Mouse (Mus musculus) thymus, postnatal 4 days (tissue): ENCODE data around the gene Ccdc7a.
"Not testable (repeated sequence)": the region's sequence is repeated elsewhere in the genome, so short reads cannot be mapped to it uniquely, and the experiment has no call there.

Experiments
- DNase-seq: peaks from one replicate; pipeline ENCODE4 v3.0.0; 2021

Gene Ccdc7a

DNA sequence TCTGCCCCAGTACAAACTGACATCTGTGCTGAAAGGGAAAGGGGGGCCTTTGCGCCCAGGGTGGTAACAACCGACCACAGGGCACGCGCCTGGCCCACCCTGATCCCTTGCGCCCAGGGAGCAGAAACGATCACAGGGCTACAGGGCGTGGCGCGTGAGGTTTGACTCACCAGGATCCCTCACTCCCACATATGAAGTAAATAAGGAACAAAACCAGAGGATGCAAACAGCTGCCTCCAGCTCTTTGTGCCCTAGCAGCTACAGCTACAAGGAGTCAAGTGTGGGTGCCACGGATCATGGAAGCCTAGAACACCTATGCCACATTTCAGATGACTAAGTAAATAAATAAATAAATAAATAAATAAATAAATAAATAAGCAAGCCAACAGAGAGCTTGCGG is at the start of gene Ccdc7a:
TSS of gene Ccdc7a (minus strand) at position 101 of the 400 bp plus-strand sequence.
- DNase-seq, result not testable (repeated sequence)

DNA sequence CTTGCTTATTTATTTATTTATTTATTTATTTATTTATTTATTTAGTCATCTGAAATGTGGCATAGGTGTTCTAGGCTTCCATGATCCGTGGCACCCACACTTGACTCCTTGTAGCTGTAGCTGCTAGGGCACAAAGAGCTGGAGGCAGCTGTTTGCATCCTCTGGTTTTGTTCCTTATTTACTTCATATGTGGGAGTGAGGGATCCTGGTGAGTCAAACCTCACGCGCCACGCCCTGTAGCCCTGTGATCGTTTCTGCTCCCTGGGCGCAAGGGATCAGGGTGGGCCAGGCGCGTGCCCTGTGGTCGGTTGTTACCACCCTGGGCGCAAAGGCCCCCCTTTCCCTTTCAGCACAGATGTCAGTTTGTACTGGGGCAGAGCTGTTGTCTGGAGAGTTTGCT is 1.5 kb upstream of the Ccdc7a start, which contains the start of gene Ccdc7b:
TSS of gene Ccdc7b (plus strand) at position 301 of the 400 bp plus-strand sequence.
- not testable (repeated sequence) for DNase-seq

DNA sequence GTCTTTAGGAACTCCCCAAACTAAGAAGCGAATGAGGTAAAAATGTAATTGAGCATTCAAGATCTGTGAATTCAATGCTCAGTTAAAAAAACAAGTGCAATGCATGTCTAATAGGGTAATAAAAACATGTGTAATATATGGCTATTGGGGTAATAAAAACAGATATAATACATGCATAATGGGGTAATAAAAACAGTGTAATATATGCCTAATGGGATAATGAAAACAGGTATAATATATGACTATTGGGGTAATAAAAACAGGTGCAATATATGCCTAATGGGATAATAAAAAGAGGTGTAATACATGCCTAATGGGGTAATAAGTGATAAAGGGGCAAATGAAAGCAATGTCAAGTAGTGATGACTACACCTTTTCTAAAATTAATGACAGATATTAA is 73.9 kb downstream of the Ccdc7a start:
- DNase-seq, result no peak

DNA sequence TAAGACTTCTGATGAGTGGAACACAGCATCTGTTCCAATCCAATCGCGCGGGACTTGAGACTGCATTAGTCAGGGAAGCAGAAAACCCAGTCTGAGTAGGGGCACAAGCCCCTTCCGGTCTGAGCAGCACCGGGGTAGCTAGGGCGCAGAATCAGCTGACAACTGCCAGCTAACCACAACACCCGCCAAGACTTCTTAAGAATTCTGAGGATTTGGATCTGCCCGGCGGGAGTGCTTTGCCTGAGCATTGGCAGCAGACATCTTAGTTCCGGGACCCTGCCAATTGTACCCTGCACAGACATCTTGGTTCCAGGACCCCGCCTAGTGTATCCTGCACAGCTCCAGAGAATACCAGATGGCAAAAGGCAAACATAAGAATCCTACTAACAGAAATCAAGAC is 116.4 kb downstream of the Ccdc7a start:
- not testable (repeated sequence) for DNase-seq

DNA sequence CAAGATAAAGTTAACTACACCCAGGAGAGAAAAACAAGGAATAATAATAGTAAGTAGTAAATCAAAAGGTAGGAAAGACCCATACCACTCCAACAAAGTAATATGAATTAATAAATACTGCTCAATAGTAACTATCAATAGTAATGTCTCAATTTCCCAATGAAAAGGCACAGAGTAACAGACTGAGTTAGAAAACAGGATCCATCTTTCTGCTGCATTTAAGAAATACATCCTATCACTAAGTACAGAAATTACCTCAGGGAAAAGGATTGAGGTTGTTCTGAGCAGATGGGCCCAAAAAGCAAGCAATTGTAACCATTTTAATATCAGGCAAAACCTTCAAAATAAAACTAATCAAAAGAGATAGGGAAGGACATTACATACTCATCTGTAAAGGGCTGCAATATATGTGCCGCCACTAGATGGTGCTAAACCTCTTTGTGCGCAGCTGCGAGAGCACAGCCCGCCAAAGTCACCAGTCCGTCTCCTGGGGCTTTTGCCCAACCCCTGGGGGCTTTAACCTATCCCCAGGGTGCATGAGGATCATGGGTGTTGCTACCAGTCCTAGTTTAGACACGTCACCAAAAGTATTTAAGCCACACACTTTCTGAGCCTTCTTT is 124.2 kb downstream of the Ccdc7a start:
- DNase-seq, result peak; percentile 66

DNA sequence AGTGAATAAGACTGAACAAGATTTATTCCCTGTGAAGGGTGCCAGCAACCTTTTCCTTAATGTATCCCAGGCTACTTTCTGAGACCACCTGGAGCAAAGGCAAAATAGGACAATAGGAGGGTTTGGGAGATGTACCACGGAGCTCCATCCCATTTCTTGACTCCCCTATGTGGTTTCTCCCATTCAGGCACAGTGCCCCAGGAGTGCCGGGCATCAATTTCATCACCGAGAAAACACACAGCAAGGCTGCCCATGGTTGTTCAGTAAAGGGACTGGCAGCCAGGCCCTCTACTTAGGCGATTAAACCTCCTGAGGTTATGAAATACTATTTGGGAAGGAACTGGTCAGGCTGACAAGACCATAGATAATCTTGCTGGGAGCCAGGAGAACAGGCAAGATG is 131.9 kb downstream of the Ccdc7a start:
- DNase-seq, result no peak

DNA sequence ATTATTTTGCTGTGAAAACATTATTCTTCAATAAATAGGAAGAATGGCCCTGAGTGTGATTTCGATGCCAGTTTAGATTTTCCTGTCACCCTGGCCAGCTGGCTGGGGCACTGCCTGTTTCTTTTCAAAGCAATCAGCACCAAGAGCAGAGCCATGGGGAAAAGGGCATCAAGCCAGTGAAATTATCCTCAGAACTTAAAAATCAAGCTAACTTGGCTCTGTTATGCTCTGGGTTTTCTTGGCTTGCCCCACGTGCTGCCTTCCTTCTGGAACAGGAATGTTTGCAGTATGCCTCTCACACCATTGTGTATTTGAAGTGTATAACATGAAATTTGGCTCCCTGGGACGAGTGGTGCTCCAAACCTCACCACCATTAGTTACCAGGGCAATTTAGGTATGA is 182.6 kb downstream of the Ccdc7a start:
- DNase-seq, result no peak

DNA sequence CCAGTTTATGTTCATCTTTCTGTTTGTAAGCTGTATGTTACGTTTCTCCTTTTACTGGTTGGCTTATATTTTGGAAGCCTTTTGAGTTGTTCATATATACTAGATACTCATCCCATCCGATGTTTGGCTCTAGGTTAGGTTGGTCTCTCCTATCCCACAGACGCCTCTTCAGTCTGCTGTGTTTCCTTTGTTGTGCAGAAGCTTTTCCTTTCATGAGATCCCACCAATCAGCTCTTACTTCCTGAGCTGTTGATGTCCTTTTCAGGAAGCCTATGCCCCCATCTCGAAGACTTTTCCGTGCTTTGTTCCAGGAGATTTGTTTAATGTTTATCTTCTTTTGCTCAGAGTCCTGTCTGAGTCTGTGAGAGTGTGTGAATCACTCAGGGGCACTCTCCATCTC is 221.6 kb downstream of the Ccdc7a start:
- no peak for DNase-seq

DNA sequence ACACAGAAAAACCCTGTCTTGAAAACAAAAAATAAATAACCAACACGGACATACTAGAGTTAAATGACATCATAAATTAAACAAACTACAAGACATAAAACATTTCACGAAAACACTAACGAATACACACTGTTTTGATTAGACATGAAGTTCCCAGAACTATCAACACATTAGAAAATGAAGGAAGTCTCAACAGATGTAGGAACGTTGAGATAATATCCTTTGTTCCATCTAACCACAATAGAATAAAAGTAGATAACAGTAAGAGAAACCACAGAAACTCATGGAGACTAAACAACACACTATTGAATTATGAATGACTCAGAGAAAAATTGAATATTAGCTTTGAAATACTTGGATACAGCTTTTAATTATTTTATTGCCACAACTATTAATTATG is 252.8 kb downstream of the Ccdc7a start:
- no peak for DNase-seq

DNA sequence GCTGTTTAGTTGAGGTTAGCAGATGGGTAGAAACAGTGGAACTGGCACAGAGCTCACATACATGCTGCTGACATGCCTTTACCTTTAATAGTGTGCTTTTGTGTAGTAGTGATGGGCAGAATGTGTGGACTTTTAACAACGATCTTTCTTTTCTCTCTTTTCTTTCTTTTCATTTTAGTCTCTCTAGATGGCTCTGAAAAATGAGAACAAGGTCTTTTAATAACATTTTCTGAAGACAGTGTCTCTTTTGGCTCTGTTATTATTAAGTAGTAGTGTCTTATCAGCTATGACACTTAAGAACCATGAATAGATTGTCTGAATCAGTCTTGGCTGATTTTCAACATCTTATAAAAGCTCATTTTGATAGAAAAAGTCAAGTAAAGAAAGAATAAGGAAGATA is 266.7 kb downstream of the Ccdc7a start, which contains the start of gene Gm3952:
TSS of gene Gm3952 (minus strand) at position 101 of the 400 bp plus-strand sequence.
- DNase-seq, result no peak

DNA sequence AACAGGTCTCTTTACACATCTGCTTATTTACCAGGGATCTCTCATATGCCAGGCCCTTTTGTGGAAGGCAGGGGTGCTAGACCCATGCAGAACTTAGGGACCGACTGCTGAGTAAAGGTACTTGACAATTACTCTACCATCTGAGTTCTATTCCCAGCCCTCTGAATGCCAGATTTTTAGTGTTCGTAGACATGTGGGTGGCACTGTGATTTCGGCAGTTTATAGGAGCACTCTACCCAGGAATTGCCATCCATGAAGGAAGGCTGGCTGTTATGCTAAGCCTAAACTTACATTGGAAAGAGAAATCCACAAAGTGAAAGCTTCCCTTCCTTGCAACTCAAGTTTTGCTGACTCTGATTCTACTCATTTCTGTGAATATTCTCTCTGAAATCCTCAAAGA is 329.6 kb downstream of the Ccdc7a start:
- DNase-seq, result no peak

DNA sequence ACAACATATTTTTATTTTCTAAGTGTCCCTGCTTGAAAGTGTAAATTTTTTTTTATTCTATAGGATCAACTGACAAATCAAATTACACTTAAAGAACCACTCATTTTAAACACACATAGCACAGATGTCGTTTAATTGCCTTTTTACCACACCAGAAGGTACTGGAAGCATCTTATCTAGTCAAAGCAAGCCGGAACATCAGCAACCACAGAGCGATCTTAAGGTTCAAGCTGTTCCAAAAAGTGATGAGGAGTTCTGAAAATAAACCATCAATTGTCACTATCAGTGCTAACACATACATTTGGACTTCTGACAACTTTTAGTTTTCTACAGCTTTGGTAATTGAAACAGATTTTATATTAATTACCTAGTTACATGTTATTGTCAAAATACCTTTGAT is 331.2 kb downstream of the Ccdc7a start:
- no peak for DNase-seq

DNA sequence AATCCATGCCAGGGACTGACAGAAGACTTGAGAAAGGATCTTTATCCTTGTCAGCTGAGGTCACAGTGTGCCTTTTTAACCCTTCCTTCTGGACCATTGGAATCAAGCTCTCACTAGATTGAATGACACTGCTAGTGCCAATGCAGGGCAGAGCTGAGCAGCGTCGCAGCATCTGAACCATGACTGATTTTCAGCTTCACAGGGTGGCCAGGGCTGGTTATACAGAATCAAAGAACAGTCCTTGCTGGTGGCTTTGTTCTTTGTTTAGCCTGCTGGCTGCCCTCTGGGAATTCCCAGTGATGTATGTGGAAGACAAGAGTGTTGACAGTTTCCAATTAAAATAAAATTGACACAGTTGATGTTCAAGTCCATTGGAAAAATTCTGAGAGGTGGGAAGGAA is 333.1 kb downstream of the Ccdc7a start:
- DNase-seq, result no peak

DNA sequence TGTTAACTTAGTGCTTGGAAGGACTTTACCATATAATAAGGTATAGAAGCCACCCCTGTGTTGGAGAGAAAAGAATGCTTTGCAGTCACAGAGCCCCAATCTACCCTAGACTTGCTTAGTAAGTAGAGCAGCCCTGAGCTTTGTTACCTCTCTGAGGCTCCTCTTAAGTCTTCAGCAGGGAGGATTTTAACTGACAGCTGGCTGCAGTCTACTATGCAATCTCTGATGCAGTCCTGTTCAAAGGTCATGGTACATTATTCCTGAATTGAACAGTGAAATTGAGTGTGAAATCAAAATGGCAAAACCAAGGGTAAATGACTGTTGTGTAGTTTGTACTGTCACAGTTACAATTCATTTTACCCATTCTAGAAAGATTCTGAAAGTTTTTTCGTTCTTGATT is 338.1 kb downstream of the Ccdc7a start:
- DNase-seq, result no peak

DNA sequence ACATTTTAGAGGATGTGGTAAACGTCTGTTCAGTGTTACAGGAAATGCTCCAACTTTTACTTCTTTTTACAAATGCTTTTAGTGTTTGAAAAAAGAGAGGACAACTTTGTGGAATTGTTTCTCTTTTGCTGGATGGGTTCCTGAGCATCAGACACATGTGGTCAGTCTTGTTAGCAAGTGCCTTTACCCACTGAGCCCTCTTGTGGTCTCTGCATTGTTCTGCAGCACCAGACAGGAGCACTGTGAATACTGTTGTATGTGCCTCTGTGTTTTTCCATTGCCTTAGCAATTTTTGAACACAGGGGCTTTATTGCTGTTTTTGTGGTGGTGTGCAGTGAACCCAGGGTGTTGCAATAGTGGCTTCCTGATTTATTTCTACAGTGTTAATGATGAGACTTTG is 340.5 kb downstream of the Ccdc7a start:
- no peak for DNase-seq

DNA sequence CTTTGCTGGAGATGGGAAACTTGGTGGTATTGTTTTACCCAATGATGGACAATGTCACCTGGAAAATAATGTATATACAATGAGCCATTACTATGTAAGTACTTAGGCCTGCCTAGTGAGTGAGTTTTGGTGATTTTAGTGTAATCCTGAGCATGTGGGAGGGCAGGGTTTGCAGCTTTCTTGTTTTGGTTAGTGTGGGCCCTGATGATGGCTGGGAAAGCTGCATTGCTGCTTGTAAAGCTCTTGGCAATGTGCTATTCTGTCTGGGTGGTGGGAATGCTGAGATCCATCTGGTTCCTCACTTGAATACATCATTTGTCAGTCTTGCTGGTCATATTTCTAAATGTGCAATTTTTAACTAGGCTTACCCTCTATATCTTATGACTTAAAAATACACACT is 349.1 kb downstream of the Ccdc7a start:
- no peak for DNase-seq

DNA sequence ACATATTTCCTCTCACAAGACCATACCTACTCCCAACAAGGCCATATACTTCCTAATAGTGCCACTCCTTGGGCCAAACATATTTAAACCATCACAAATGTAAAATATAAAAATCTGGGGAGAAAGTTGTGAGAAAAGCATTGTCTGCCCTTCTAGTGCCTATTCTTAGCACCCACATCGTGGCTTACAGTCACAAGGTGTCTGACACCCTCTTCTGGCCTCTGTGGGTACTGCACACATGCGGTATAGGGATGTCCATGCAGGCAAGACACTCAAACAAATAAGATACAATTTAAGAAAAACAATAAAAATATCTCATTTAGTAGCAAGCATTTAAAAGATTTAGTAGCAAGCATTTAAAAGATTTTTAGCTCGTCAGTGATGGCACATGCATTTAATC is 356.1 kb downstream of the Ccdc7a start:
- peak; percentile 93 for DNase-seq

DNA sequence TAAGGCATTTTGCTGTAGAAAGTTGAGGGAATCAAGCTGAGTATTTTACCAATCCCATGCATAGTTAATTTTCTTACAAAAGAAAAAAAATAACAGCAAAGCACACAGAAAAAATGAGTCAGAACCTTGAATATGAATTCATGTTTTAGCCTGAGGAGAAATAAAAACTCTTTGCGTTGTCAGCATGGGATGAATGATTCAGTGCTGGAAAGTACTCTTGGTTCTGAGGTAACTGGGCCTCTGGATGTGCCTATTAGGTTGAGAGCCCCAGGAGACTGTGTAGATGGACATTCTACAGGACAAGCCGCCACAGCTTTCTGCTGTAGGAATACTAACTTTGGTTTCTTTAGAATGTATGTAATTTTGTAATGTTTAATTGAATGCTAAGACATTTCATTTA is 360.5 kb downstream of the Ccdc7a start:
- no peak for DNase-seq

DNA sequence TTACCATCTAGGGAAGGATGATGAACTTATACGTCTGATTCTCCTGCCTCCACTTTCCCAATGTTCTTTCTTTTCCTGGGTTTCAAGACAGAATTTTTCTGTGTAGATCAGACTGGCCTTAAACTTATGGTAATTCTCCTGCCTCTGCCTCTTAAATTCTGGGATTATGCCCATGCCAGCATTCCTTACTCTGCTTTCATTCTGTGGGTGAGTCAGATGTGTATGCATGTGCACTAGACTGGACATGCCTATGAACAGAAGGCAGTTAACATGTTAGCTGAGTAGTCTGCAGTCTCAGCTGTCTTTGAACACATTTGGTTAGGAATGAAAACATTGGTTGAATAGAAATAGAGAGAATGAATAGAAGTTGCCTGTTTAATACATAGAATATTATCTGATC is 360.9 kb downstream of the Ccdc7a start:
- DNase-seq, result no peak

DNA sequence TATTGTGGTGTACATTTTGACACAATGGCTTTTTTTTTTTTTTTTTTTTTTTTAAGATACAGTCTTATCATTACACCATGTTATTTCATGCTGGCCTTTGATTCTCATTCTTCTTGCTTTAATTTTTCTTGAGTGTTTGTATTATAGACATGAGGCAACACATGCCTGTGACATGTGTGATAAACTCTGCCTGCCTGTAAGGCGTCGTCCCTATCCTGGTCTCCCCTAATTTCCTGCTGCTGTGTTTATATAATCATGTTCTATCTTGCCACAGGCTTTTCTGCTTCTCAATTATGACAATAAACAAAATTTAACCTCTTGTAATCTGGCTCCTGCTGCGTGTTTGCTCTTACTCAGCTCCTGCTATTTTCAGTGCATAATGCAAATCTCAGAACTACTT is 367.4 kb downstream of the Ccdc7a start:
- DNase-seq, result no peak

DNA sequence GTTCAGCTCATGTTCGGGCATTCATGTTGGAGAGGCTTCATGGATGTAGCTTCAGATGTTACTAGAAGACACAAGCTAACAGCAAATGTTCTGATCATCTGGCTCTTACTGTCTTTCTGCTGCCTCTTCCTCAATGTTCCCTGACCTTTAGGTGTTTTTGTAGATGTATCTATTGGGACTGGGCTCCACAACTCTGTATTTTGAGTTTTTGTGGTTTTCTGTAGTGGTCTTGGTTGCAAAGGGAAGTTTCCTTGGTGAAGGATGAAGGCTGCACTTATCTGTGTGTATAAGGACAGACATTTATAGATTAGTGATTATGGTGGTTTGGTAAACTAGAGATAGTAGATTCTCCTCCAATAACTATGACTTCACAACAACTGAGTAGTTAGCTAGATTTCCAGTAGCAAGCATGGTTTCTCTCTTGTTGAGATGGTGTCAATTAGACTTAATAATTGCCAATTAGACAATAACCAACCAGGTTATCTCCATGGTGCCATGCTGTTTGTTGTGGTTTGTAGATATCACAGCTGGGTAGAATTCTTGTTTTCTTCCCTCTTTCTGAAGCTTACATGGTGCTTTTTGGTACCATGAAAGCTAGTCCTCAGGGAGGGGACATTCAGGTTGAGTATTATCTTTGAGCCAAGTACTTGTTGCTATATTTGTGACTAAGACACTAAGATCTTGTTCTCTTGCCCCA is 368.5 kb downstream of the Ccdc7a start:
- DNase-seq, result no peak

DNA sequence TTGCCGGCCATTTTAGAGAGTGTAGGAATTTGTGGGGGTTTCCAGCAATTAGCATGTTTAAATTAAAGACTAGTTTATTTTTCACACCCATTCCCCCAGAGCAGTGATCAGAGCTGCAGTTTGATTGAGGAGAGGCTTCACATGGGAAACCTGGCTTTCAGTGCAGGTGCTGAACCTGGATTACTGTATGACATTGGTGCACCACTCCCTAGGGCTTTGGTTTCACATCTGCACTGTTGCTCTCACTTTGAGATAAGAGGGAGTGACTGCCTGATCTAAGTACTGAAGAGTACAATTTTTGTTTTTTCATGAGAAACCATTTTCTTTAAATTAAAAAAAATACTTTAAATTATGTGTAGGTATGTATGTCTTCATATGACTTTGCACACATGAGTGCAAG is 375.3 kb downstream of the Ccdc7a start:
- DNase-seq, result no peak

DNA sequence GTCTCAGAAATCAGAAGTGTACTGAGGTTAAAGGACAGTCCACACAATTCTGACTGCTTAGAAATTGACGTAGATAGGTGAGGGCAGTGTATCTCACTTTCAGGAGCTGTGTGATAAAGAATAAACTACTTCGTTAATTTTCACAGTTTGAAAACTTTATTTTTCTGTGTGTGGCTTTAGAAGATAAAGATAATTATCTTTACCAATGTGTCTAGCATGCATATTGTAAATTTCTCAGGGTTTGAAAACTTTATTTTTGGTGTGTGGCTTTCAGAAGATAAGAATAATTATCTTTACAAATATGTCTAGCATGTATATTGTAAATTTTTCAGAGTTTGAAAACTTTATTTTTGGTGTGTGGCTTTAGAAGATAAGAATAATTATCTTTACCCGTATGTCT is 376.6 kb downstream of the Ccdc7a start:
- DNase-seq, result no peak

DNA sequence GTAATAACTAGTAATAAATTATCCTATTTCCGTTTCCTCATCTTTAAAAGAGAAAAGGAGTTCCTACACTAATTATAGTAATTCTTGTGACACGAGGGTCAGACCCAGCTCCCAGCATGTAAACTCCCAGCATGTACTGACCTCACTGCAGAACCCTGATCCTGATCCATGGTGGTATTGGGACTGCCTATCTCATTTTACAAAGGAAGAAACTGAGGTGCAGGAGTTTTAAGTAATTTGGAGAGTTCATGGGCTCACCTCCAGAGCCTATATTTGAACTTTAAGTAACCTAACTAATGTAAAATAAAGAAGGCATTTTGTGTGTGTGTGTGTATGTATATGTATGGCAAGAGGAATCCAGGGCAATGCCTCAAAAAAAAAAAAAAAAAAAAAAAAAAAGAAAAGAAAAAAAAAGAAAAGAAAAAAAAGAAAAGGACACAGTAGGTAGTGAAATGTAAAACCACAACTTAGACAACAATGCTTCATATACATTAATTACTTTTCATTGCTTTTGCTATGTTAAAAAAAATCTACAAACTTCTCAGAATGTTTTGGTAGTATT is 378.8 kb downstream of the Ccdc7a start:
- no peak for DNase-seq
